Mouse (Mus musculus) heart, embryonic 14.5 days (tissue): ENCODE results near the gene Cdkn2aip. TPM values are rescaled to one million over a fixed set of nuclear protein-coding genes. Genes with fewer than 3 reads are reported as not detected.

Experiments
- ATAC-seq: fragments of 200-750 bp; cut with Nextera tagmentation; 2 replicates; pipeline ENCODE4 v1.8.0; 2017; ENCODE audit warnings: low read depth, moderate TSS enrichment; ENCODE audit not compliant: insufficient number of reproducible peaks, insufficient read depth, low FRiP score
- H3K27ac ChIP-seq, 2 experiments: fragments of 200-500 bp in 1 of 2; fragments of 300-500 bp in 1 of 2; sonication (generic) in 1 of 2; replicated peaks in 1 of 2; 2 replicates each; pipeline ENCODE4 v1.5.1; 2012 to 2014; ENCODE audit warnings: low read depth in 2 of 2, low read length in 2 of 2, control low read depth in 1 of 2, mild to moderate bottlenecking in 1 of 2, mixed read lengths in 1 of 2; ENCODE audit not compliant: control insufficient read depth in 1 of 2, insufficient read depth in 1 of 2
- H3K27me3 ChIP-seq: fragments of 300-500 bp; sonication (generic); 2 replicates; pipeline ENCODE4 v1.6.1; 2014; ENCODE audit warnings: mild to moderate bottlenecking, low read length, control low read depth; ENCODE audit not compliant: control insufficient read depth, insufficient read depth
- H3K36me3 ChIP-seq: fragments of 300-500 bp; sonication (generic); 2 replicates; pipeline ENCODE4 v1.6.1; 2014; ENCODE audit warnings: mild to moderate bottlenecking, control low read depth, low read length, mixed read lengths; ENCODE audit not compliant: control insufficient read depth, insufficient read depth
- H3K4me1 ChIP-seq, 2 experiments: fragments of 200-500 bp in 1 of 2; fragments of 300-500 bp in 1 of 2; sonication (generic) in 1 of 2; 2 replicates each; pipeline ENCODE4 v1.6.1; 2012 to 2014; ENCODE audit warnings: low read length in 2 of 2, control low read depth in 1 of 2, mixed read lengths in 1 of 2; ENCODE audit not compliant: control insufficient read depth in 2 of 2, insufficient read depth in 2 of 2
- H3K4me2 ChIP-seq: fragments of 300-500 bp; sonication (generic); 2 replicates; pipeline ENCODE4 v1.6.1; 2014; ENCODE audit warnings: mild to moderate bottlenecking, low read length
- H3K4me3 ChIP-seq, 2 experiments: fragments of 200-500 bp in 1 of 2; fragments of 300-500 bp in 1 of 2; sonication (generic) in 1 of 2; 2 replicates each; pipeline ENCODE4 v1.5.1; 2012 to 2014; ENCODE audit warnings: low read length in 2 of 2, mild to moderate bottlenecking in 2 of 2, control low read depth in 1 of 2, low read depth in 1 of 2, moderate library complexity in 1 of 2; ENCODE audit not compliant: control insufficient read depth in 1 of 2, insufficient read depth in 1 of 2
- H3K9ac ChIP-seq: fragments of 300-500 bp; sonication (generic); 2 replicates; pipeline ENCODE4 v1.6.1; 2014; ENCODE audit warnings: mild to moderate bottlenecking, low read length
- H3K9me3 ChIP-seq: fragments of 300-500 bp; sonication (generic); 2 replicates; pipeline ENCODE4 v1.6.1; 2016; ENCODE audit warnings: low read length, control low read depth; ENCODE audit not compliant: control insufficient read depth
- WGBS: fragments of 180-500 bp; shearing (Covaris S2); extraction: QIAGEN DNeasy Blood & Tissue Kit; methylation state at CpG from one replicate; pipeline ENCODE4 v1.1.7; 2014; 5-methylcytosine and 5-hydroxymethylcytosine counted together
- polyA plus RNA-seq: library from polyadenylated mRNA; unstranded; fragments of >200 nt; fragmentation: Nextera tagmentation; extraction: Ambion mirVana; gene quantifications from 2 replicates; pipeline ENCODE4 v1.2.1, GENCODE M21; 2014

Gene Cdkn2aip
- polyA plus RNA-seq, 1 experiment from 2014 or later = 15.8 TPM

- H3K27ac ChIP-seq = peak overlapping the region; percentile 52 to 99
- H3K9me3 ChIP-seq = no peaks in the 10 kb centered on the region
- H3K4me2 ChIP-seq = peak overlapping the region; percentile 64
- under 1% methylated on average over 51 of the region's 59 CpGs for WGBS
- peak overlapping the region; percentile 65 to 70 for H3K4me3 ChIP-seq
- peaks cover 0 to 13% of the 10 kb centered on the region in 2 experiments; a peak in 1 of 4 replicates for H3K4me1 ChIP-seq
- H3K9ac ChIP-seq = peak overlapping the region; percentile 86
- H3K36me3 ChIP-seq = no peaks in the 10 kb centered on the region
- peak; percentile 9 for ATAC-seq
- H3K27me3 ChIP-seq = no peaks in the 10 kb centered on the region
These were observed 39.5 kb downstream of the Cdkn2aip start for GRCm38 (mm10) chr8:47674140-47674776.

- peaks cover 0 to 13% of the 10 kb centered on the region in 2 experiments; a peak in 1 of 4 replicates for H3K4me1 ChIP-seq
- H3K36me3 ChIP-seq = peaks cover 5% of the 10 kb centered on the region
- H3K9ac ChIP-seq = peak overlapping the region; percentile 86
- no peaks in the 10 kb centered on the region for H3K27me3 ChIP-seq
- ATAC-seq = peak; percentile 41
- peak overlapping the region; percentile 65 to 70 for H3K4me3 ChIP-seq
- H3K4me2 ChIP-seq = peak overlapping the region; percentile 64
- no peaks in the 10 kb centered on the region for H3K9me3 ChIP-seq
- WGBS = under 1% methylated on average over 49 of the region's 53 CpGs
- peak overlapping the region; percentile 61 to 99 for H3K27ac ChIP-seq
These were observed 40.2 kb downstream of the Cdkn2aip start for GRCm38 (mm10) chr8:47673317-47674139.

- Histone ChIP-seq H3K36me3 (peaks cover 20% of the 10 kb centered on the region), H3K4me2 (no peak overlapping the region), H3K4me3 (no peak overlapping the region), H3K9me3 (no peaks in the 10 kb centered on the region), H3K27me3 (no peaks in the 10 kb centered on the region), H3K27ac (no peak overlapping the region), H3K9ac (no peak overlapping the region), H3K4me1 (no peaks in the 10 kb centered on the region)
- 80% methylated on average over 8 of the region's 8 CpGs for WGBS
- no peak for ATAC-seq
These were observed 49.4 kb downstream of the Cdkn2aip start for GRCm38 (mm10) chr8:47664231-47664785.

GRCm38 (mm10) chr8:47663201-47663600 lies 50.5 kb downstream of the Cdkn2aip start:
- Histone ChIP-seq H3K9ac (no peak overlapping the region), H3K27me3 (no peaks in the 10 kb centered on the region), H3K4me3 (no peak overlapping the region), H3K4me1 (no peaks in the 10 kb centered on the region), H3K4me2 (no peak overlapping the region), H3K36me3 (peaks cover 11% of the 10 kb centered on the region), H3K9me3 (no peaks in the 10 kb centered on the region), H3K27ac (no peak overlapping the region)
- ATAC-seq = no peak
- 89% methylated on average over 5 of the region's 5 CpGs for WGBS

- 91% methylated on average over 5 of the region's 5 CpGs for WGBS
- Histone ChIP-seq H3K9me3 (no peaks in the 10 kb centered on the region), H3K4me3 (no peak overlapping the region), H3K4me2 (no peak overlapping the region), H3K36me3 (peaks cover 7% of the 10 kb centered on the region), H3K9ac (no peak overlapping the region), H3K4me1 (no peaks in the 10 kb centered on the region), H3K27ac (no peak overlapping the region), H3K27me3 (no peaks in the 10 kb centered on the region)
- ATAC-seq = no peak
These were observed 51.0 kb downstream of the Cdkn2aip start for GRCm38 (mm10) chr8:47662716-47663115.

- Histone ChIP-seq H3K4me3 (no peak overlapping the region), H3K27ac (no peak overlapping the region), H3K4me1 (no peaks in the 10 kb centered on the region), H3K4me2 (no peak overlapping the region), H3K9ac (no peak overlapping the region), H3K9me3 (no peaks in the 10 kb centered on the region), H3K27me3 (no peaks in the 10 kb centered on the region), H3K36me3 (no peaks in the 10 kb centered on the region)
- no peak for ATAC-seq
- 89% methylated on average over 7 of the region's 7 CpGs for whole genome bisulfite sequencing
These were observed 53.3 kb downstream of the Cdkn2aip start for GRCm38 (mm10) chr8:47660394-47660793.

GRCm38 (mm10) chr8:47659463-47659862 lies 54.3 kb downstream of the Cdkn2aip start:
- H3K4me2 ChIP-seq = no peak overlapping the region
- H3K9me3 ChIP-seq = no peaks in the 10 kb centered on the region
- WGBS = 81% methylated on average over 5 of the region's 5 CpGs
- H3K27ac ChIP-seq = no peak overlapping the region
- H3K4me1 ChIP-seq = no peaks in the 10 kb centered on the region
- H3K27me3 ChIP-seq = no peaks in the 10 kb centered on the region
- ATAC-seq = no peak
- H3K36me3 ChIP-seq = no peaks in the 10 kb centered on the region
- H3K9ac ChIP-seq = no peak overlapping the region
- H3K4me3 ChIP-seq = no peak overlapping the region
